Mouse (Mus musculus): Measurements from ENCODE around the gene Kdm4c. TPM values are rescaled to one million over a fixed set of nuclear protein-coding genes. Genes with fewer than 3 reads are reported as not detected.
"Not testable (repeated sequence)": the region's sequence is repeated elsewhere in the genome, so short reads cannot be mapped to it uniquely, and the experiment has no call there.

Kdm4c gene
- 11.8 and 13.3 TPM in 2 replicates for polyA plus RNA-seq (2015; fragmentation: Nextera tagmentation; extraction: Ambion mirVana)

- no peak within 1 kb of the TSS for H3K27ac ChIP-seq
- no peaks in the 10 kb centered on the region for H3K9me3 ChIP-seq
- no peak within 1 kb of the TSS for H3K4me3 ChIP-seq (replicated peaks)
- H3K4me1 ChIP-seq: no peaks in the 10 kb centered on the region
- no peaks in the 10 kb centered on the region for H3K27me3 ChIP-seq (replicated peaks)
- no peak for ATAC-seq (ENCODE audit: insufficient read depth, low FRiP score, low read depth)
- H3K36me3 ChIP-seq: no peaks in the 10 kb centered on the region
- H3K4me2 ChIP-seq: no peak within 1 kb of the TSS
- no peak within 1 kb of the TSS for H3K9ac ChIP-seq
- WGBS: 94% methylated on average over 1 of the region's 1 CpGs
Observed at GRCm38 (mm10) chr4:74242176-74242575, at the start of gene Kdm4c. Gene Kdm4c (plus strand): TSS chr4:74242497.

- H3K9ac ChIP-seq: no peak overlapping the region
- H3K27ac ChIP-seq: no peak overlapping the region
- ATAC-seq (ENCODE audit: insufficient read depth, low FRiP score, low read depth): no peak
- H3K4me3 ChIP-seq (replicated peaks): no peak overlapping the region
- H3K4me1 ChIP-seq: no peaks in the 10 kb centered on the region
- H3K36me3 ChIP-seq: no peaks in the 10 kb centered on the region
- no peaks in the 10 kb centered on the region for H3K9me3 ChIP-seq
- H3K4me2 ChIP-seq: no peak overlapping the region
- no peaks in the 10 kb centered on the region for H3K27me3 ChIP-seq (replicated peaks)
Observed at GRCm38 (mm10) chr4:74201281-74201811, 41.0 kb upstream of the Kdm4c start.

GRCm38 (mm10) chr4:74221780-74222179, 20.5 kb upstream of the Kdm4c start:
- H3K27me3 ChIP-seq (replicated peaks); H3K9ac ChIP-seq; H3K4me1 ChIP-seq; H3K9me3 ChIP-seq; ATAC-seq (ENCODE audit: insufficient read depth, low FRiP score, low read depth); H3K27ac ChIP-seq; H3K4me2 ChIP-seq; H3K4me3 ChIP-seq (replicated peaks); H3K36me3 ChIP-seq: not testable (repeated sequence)
- 85% methylated on average over 1 of the region's 1 CpGs for WGBS

- H3K27ac ChIP-seq: no peak overlapping the region
- ATAC-seq (ENCODE audit: insufficient read depth, low FRiP score, low read depth): no peak
- no peak overlapping the region for H3K9ac ChIP-seq
- no peaks in the 10 kb centered on the region for H3K4me1 ChIP-seq
- no peaks in the 10 kb centered on the region for H3K36me3 ChIP-seq
- H3K4me3 ChIP-seq (replicated peaks): no peak overlapping the region
- no peak overlapping the region for H3K4me2 ChIP-seq
- H3K9me3 ChIP-seq: no peaks in the 10 kb centered on the region
- no peaks in the 10 kb centered on the region for H3K27me3 ChIP-seq (replicated peaks)
- WGBS: 37% methylated on average over 3 of the region's 3 CpGs
Observed at GRCm38 (mm10) chr4:74222360-74222759, 19.9 kb upstream of the Kdm4c start.

- ATAC-seq (ENCODE audit: insufficient read depth, low FRiP score, low read depth): no peak
- H3K27ac ChIP-seq: no peak overlapping the region
- WGBS: 63% methylated on average over 2 of the region's 2 CpGs
- H3K4me1 ChIP-seq: no peaks in the 10 kb centered on the region
- H3K27me3 ChIP-seq (replicated peaks): no peaks in the 10 kb centered on the region
- no peak overlapping the region for H3K4me2 ChIP-seq
- no peaks in the 10 kb centered on the region for H3K36me3 ChIP-seq
- no peaks in the 10 kb centered on the region for H3K9me3 ChIP-seq
- no peak overlapping the region for H3K9ac ChIP-seq
- H3K4me3 ChIP-seq (replicated peaks): no peak overlapping the region
Observed at GRCm38 (mm10) chr4:74224210-74224609, 18.1 kb upstream of the Kdm4c start.

- no peak for ATAC-seq (ENCODE audit: insufficient read depth, low FRiP score, low read depth)
Observed at GRCm38 (mm10) chr4:74230994-74231393, 11.3 kb upstream of the Kdm4c start.

GRCm38 (mm10) chr4:74231405-74231804, 10.9 kb upstream of the Kdm4c start:
- Histone ChIP-seq H3K27me3 (replicated peaks) (no peaks in the 10 kb centered on the region), H3K9ac (no peak overlapping the region), H3K4me2 (no peak overlapping the region), H3K36me3 (no peaks in the 10 kb centered on the region), H3K4me1 (no peaks in the 10 kb centered on the region), H3K9me3 (no peaks in the 10 kb centered on the region), H3K27ac (no peak overlapping the region), H3K4me3 (replicated peaks) (no peak overlapping the region)
- peak; percentile 50; the same call in 1 of the 2 replicates for ATAC-seq (ENCODE audit: insufficient read depth, low FRiP score, low read depth)
- 61% methylated on average over 5 of the region's 5 CpGs for WGBS

More at GRCm38 (mm10) chr4:74230994-74231393, 11.3 kb upstream of the Kdm4c start:
- no peak overlapping the region for H3K4me2 ChIP-seq
- H3K27ac ChIP-seq: no peak overlapping the region
- WGBS: 75% methylated on average over 4 of the region's 4 CpGs
- H3K4me1 ChIP-seq: no peaks in the 10 kb centered on the region
- H3K9ac ChIP-seq: no peak overlapping the region
- no peaks in the 10 kb centered on the region for H3K27me3 ChIP-seq (replicated peaks)
- no peaks in the 10 kb centered on the region for H3K9me3 ChIP-seq
- H3K36me3 ChIP-seq: no peaks in the 10 kb centered on the region
- H3K4me3 ChIP-seq (replicated peaks): no peak overlapping the region

- 83% methylated on average over 3 of the region's 3 CpGs for WGBS
- no peaks in the 10 kb centered on the region for H3K4me1 ChIP-seq
- no peaks in the 10 kb centered on the region for H3K9me3 ChIP-seq
- H3K27me3 ChIP-seq (replicated peaks): no peaks in the 10 kb centered on the region
- H3K36me3 ChIP-seq: no peaks in the 10 kb centered on the region
- no peak overlapping the region for H3K4me2 ChIP-seq
- ATAC-seq (ENCODE audit: insufficient read depth, low FRiP score, low read depth): no peak
- H3K4me3 ChIP-seq (replicated peaks): no peak overlapping the region
- no peak overlapping the region for H3K9ac ChIP-seq
- H3K27ac ChIP-seq: no peak overlapping the region
Observed at GRCm38 (mm10) chr4:74233534-74233933, 8.8 kb upstream of the Kdm4c start.

- Histone ChIP-seq H3K9me3 (no peaks in the 10 kb centered on the region), H3K27ac (peak overlapping the region; percentile 93), H3K4me1 (no peaks in the 10 kb centered on the region), H3K9ac (peak overlapping the region; percentile 82), H3K27me3 (replicated peaks) (no peaks in the 10 kb centered on the region), H3K4me3 (replicated peaks) (peak overlapping the region; percentile 92), H3K36me3 (no peaks in the 10 kb centered on the region), H3K4me2 (peak overlapping the region; percentile 84)
- peak; percentile 98 for ATAC-seq (ENCODE audit: insufficient read depth, low FRiP score, low read depth)
- under 1% methylated on average over 68 of the region's 68 CpGs for WGBS
Observed at GRCm38 (mm10) chr4:74251348-74252244, 9.3 kb downstream of the Kdm4c start.

GRCm38 (mm10) chr4:74252245-74253105, 10.2 kb downstream of the Kdm4c start:
- under 1% methylated on average over 45 of the region's 46 CpGs for WGBS
- H3K9me3 ChIP-seq: no peaks in the 10 kb centered on the region
- H3K27me3 ChIP-seq (replicated peaks): no peaks in the 10 kb centered on the region
- ATAC-seq (ENCODE audit: insufficient read depth, low FRiP score, low read depth): peak; percentile 15
- H3K9ac ChIP-seq: peak overlapping the region; percentile 82
- no peaks in the 10 kb centered on the region for H3K4me1 ChIP-seq
- H3K27ac ChIP-seq: peak overlapping the region; percentile 93
- H3K4me2 ChIP-seq: peak overlapping the region; percentile 84
- peak overlapping the region; percentile 92 for H3K4me3 ChIP-seq (replicated peaks)
- no peaks in the 10 kb centered on the region for H3K36me3 ChIP-seq

- Histone ChIP-seq H3K4me1 (no peaks in the 10 kb centered on the region), H3K36me3 (no peaks in the 10 kb centered on the region), H3K4me2 (no peak overlapping the region), H3K27ac (no peak overlapping the region), H3K9ac (no peak overlapping the region), H3K27me3 (replicated peaks) (no peaks in the 10 kb centered on the region), H3K9me3 (no peaks in the 10 kb centered on the region), H3K4me3 (replicated peaks) (no peak overlapping the region)
- WGBS: 29% methylated on average over 5 of the region's 5 CpGs
- no peak for ATAC-seq (ENCODE audit: insufficient read depth, low FRiP score, low read depth)
Observed at GRCm38 (mm10) chr4:74257882-74258281, 15.6 kb downstream of the Kdm4c start.

- 57% methylated on average over 1 of the region's 1 CpGs for WGBS
- no peak overlapping the region for H3K27ac ChIP-seq
Observed at GRCm38 (mm10) chr4:74258538-74258937, 16.2 kb downstream of the Kdm4c start.

More at GRCm38 (mm10) chr4:74258538-74258937, 16.2 kb downstream of the Kdm4c start:
- H3K4me3 ChIP-seq (replicated peaks): no peak overlapping the region
- ATAC-seq (ENCODE audit: insufficient read depth, low FRiP score, low read depth): no peak
- no peak overlapping the region for H3K4me2 ChIP-seq
- H3K9ac ChIP-seq: no peak overlapping the region
- no peaks in the 10 kb centered on the region for H3K27me3 ChIP-seq (replicated peaks)
- no peaks in the 10 kb centered on the region for H3K4me1 ChIP-seq
- H3K36me3 ChIP-seq: no peaks in the 10 kb centered on the region
- no peaks in the 10 kb centered on the region for H3K9me3 ChIP-seq
